Mouse (Mus musculus) cerebellum, adult 2 months (tissue): ENCODE results near the gene Aff3.

Experiments used
- CTCF ChIP-seq: fragments of 200-500 bp; IDR thresholded peaks from 2 replicates; pipeline ENCODE4 v1.5.1; 2011; ENCODE audit warnings: low read depth, mild to moderate bottlenecking, control low read depth, low read length, moderate library complexity, borderline replicate concordance; ENCODE audit not compliant: insufficient read depth
- POLR2A ChIP-seq: fragments of 200-500 bp; IDR thresholded peaks from 2 replicates; pipeline ENCODE4 v1.6.1; 2011; ENCODE audit warnings: low read length, control low read depth, borderline replicate concordance; ENCODE audit not compliant: insufficient read depth

GRCm38 (mm10) chr1:38318614-38319013 is 346.1 kb downstream of the Aff3 start:
- no peak for TF ChIP-seq CTCF
- TF ChIP-seq POLR2A: no peak
